Mouse (Mus musculus) E14TG2a.4 (cell line): ENCODE results near the gene Zfhx3.

Experiments
- CTCF ChIP-seq: conservative IDR thresholded peaks from 2 replicates; pipeline ENCODE4 v1.5.1; 2014; ENCODE audit warnings: low read length
- NANOG ChIP-seq: IDR thresholded peaks from 2 replicates; pipeline ENCODE4 v1.6.1; 2014; ENCODE audit warnings: borderline replicate concordance, low read length, mixed read lengths
- POU5F1 ChIP-seq: IDR thresholded peaks from 2 replicates; pipeline ENCODE4 v1.6.1; 2014; ENCODE audit warnings: low read length, borderline replicate concordance

DNA sequence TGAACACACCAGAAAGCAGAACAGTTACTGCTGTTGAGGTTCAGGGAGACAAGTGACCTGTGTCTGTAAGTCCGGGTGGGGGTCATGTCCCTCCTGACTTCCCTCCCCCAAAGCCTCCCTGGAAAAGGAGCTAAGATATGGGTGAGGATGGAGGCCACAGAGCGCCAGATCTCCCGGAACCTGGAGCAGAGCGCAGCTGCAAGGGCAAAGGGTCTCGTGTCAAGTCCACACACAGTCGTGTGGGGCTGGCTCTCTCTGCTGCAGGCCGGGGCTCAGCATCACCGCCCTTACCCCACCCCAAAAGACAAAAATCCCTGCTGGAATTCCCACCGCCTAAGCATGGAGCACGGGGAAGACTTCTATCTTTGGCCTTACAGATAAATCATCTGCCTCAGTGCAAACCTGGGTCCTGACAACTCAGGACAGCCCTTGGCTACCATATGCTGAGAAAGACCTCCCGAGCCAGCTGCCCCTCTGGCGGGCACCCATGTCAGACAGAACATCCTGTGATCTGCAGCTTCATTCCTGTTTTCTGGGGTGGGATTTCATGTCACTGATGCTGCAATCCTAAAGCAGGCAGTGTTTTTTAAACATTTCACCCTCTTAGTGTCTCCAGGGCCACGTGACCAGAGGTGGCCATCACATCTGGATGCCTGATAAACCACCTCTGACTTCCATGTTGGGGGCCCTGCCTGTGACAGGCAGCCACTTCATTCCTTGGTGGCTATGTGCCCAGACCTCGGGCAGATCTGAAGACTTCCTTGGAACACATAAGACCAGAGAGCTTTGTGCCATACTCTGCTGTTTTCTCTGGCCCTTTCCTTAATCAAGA, 926.0 kb downstream of the Zfhx3 start:
- TF ChIP-seq CTCF (no peak), NANOG (no peak), POU5F1 (no peak)
